Mouse (Mus musculus) small intestine, adult 2 months (tissue): Measurements from ENCODE around the gene Denr.

Source experiments
- CTCF ChIP-seq: fragments of 200-500 bp; IDR thresholded peaks from 2 replicates; pipeline ENCODE4 v1.5.1; 2012; ENCODE audit warnings: low read depth, mild to moderate bottlenecking, control low read depth, inconsistent platforms, low read length, moderate library complexity, mixed read lengths; ENCODE audit not compliant: insufficient replicate concordance, insufficient read length; ENCODE audit errors: extremely low read depth
- POLR2A ChIP-seq: fragments of 200-500 bp; IDR thresholded peaks from 2 replicates; pipeline ENCODE4 v1.6.1; 2012; ENCODE audit warnings: low read depth, mild to moderate bottlenecking, control low read depth, inconsistent platforms, low read length, moderate library complexity

DNA sequence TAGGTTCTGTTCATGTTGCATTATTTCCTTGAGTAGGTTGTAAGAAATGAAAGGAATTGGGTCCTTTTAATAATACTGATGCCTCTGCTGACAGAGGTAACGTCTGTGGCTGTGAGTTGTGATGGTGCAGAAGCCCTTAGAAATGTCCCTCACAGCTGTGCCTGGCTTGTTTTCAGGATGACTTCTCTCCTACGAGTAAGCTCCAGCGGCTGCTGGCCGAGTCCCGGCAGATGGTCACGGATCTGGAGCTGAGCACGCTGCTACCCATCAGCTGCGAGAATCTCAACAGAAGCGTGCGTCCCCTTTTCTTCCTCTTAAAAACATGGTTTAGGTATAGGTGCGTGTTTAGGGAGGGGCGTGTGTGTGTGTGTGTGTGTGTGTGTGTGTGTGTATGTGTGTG is 54.1 kb downstream of the Denr start:
- TF ChIP-seq CTCF (no peak), POLR2A (no peak)
